Mouse (Mus musculus) erythroblast, embryonic 14.5 days (primary cell): ENCODE data around the gene Tubg1.

Experiments
- GATA1 ChIP-seq: IDR thresholded peaks from 2 replicates; pipeline ENCODE4 v1.6.1; 2012; ENCODE audit warnings: low read length, inconsistent platforms, mixed read lengths
- TAL1 ChIP-seq: IDR thresholded peaks from 3 replicates; pipeline ENCODE4 v1.6.1; 2012; ENCODE audit warnings: low read length, inconsistent platforms, mixed read lengths

GRCm38 (mm10) chr11:101162301-101162700 is 42.6 kb downstream of the Tubg1 start:
- TF ChIP-seq TAL1 (no peak), GATA1 (no peak)
